8 mouse cellular contexts compared by ENCODE assay signal in the genomic region with DNA sequence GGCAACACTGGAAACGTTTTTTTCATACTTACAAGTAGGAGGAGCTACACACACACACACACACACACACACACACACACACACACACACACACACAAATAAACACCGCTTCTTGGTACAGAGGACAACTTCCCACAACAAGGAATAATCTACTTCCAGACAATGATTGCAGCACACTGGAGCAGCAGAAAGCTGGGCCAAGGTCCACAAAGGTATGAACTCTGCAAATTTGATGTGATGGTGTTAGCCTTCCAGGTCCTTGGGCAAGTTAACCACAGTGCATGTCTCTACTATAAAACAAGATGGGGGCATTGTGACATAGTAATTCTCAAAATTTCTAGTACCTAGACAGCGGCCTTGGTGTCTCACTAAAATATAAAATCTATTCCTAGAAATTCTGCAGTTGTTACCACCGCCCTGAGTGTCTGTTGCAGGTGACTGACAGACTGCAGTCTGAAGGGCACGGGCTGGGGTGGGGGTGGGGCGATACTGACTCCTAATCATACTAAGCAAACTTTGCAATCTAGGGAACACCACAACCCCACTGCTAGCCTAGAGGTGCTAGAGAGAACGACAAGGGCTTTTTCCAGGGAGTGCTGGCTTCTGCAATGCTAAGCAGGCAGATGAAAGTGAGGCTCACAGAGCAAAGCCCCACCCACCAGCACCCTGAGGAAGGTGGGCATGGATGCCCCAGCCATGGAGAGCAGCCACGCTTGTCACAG.
A peak's percentile ranks its signal among the peaks of the same experiment; 100 is the strongest.
DNase-seq lines count a peak whose midpoint lies in the region; ATAC-seq lines count a peak whose summit lies in the region.
"Had no signal": no experiment of that assay in that cellular context is flagged by ENCODE, and none has a peak within 500 bp of the region (broad histone marks: within the 10 kb centered on the region; RNA-seq: fewer than 3 reads in every experiment).

No protein-coding gene starts in this region.

- H3K9me3 ChIP-seq in hindbrain, embryonic 10.5 days: 0 out of 2 replicates have a peak, but pooled peaks cover 3% of the 10 kb centered on the region
- H3K9me3 ChIP-seq in hindbrain, embryonic 14.5 days (ENCODE audit: control insufficient read depth, low read length): no peaks in the 10 kb centered on the region
- no peaks in the 10 kb centered on the region for H3K9me3 ChIP-seq in neural tube, embryonic 12.5 days
- H3K9me3 ChIP-seq in liver, embryonic 15.5 days (replicated peaks): no peaks in the 10 kb centered on the region

- H3K27me3 ChIP-seq in hindbrain, embryonic 10.5 days (ENCODE audit: insufficient read depth, poor library complexity, severe bottlenecking): no peaks in the 10 kb centered on the region
- H3K27me3 ChIP-seq in hindbrain, embryonic 14.5 days (ENCODE audit: control insufficient read depth, insufficient read depth, low read length): no peaks in the 10 kb centered on the region
- H3K27me3 ChIP-seq in neural tube, embryonic 12.5 days (replicated peaks): no peaks in the 10 kb centered on the region
- no peaks in the 10 kb centered on the region for H3K27me3 ChIP-seq in liver, embryonic 15.5 days

- H3K27ac ChIP-seq in hindbrain, embryonic 10.5 days: peak overlapping the region; percentile 23; the same call in 1 of the 2 replicates
- H3K27ac ChIP-seq in hindbrain, embryonic 14.5 days: no peak overlapping the region
- H3K27ac ChIP-seq in neural tube, embryonic 12.5 days: no peak overlapping the region
- H3K27ac ChIP-seq in liver, embryonic 15.5 days (replicated peaks): no peak overlapping the region

- peaks cover 52% of the 10 kb centered on the region for H3K4me1 ChIP-seq in hindbrain, embryonic 10.5 days (replicated peaks)
- peaks cover 19% of the 10 kb centered on the region for H3K4me1 ChIP-seq in hindbrain, embryonic 14.5 days (replicated peaks; ENCODE audit: control insufficient read depth, insufficient read depth, low read length)
- peaks cover 20% of the 10 kb centered on the region for H3K4me1 ChIP-seq in neural tube, embryonic 12.5 days
- H3K4me1 ChIP-seq in liver, embryonic 15.5 days (replicated peaks): peaks cover 13% of the 10 kb centered on the region

- no peak for ATAC-seq in hindbrain, embryonic 14.5 days (ENCODE audit: low FRiP score)
- ATAC-seq in neural tube, embryonic 12.5 days (ENCODE audit: low FRiP score, low read depth): 0 out of 2 replicates have a peak, but pooled peaks have one; percentile 27
- ATAC-seq in liver, embryonic 15.5 days (ENCODE audit: insufficient read depth): peak; percentile 64
- no peak for ATAC-seq in erythroblast, adult 5-6 weeks (replicated peaks; ENCODE audit: low FRiP score, poor library complexity, severe bottlenecking)

- intact Hi-C loops in gastrocnemius, postnatal 36 days (cut with DNase I): no loop called here

- no peak for DNase-seq in hindbrain, embryonic 10.5 days (ENCODE audit: low spot score)
- no peak for DNase-seq in hindbrain, embryonic 14.5 days (ENCODE audit: low spot score)
- no peak for DNase-seq in neural tube, embryonic 10.5 days (ENCODE audit: extremely low spot score, low spot score)
- DNase-seq in gastrocnemius, postnatal 36 days: no peak
- DNase-seq: heart, postnatal 36 days had no signal

- no peak overlapping the region for H3K9ac ChIP-seq in hindbrain, embryonic 14.5 days
- H3K9ac ChIP-seq in neural tube, embryonic 12.5 days: no peak overlapping the region
- no peak overlapping the region for H3K9ac ChIP-seq in liver, embryonic 15.5 days

- H3K36me3 ChIP-seq in hindbrain, embryonic 10.5 days: 0 out of 2 replicates have a peak, but pooled peaks cover 7% of the 10 kb centered on the region
- H3K36me3 ChIP-seq in hindbrain, embryonic 14.5 days (replicated peaks; ENCODE audit: control insufficient read depth, insufficient read depth): no peaks in the 10 kb centered on the region
- no peaks in the 10 kb centered on the region for H3K36me3 ChIP-seq in neural tube, embryonic 12.5 days
- no peaks in the 10 kb centered on the region for H3K36me3 ChIP-seq in liver, embryonic 15.5 days (replicated peaks)

- 63% methylated on average over 8 of the region's 8 CpGs for WGBS in hindbrain, embryonic 10.5 days
- WGBS in hindbrain, embryonic 14.5 days: 52% methylated on average over 8 of the region's 8 CpGs
- WGBS in neural tube, embryonic 12.5 days: 59% methylated on average over 8 of the region's 8 CpGs
- WGBS in liver, embryonic 15.5 days (ENCODE audit: insufficient replicate concordance): 43% methylated on average over 8 of the region's 8 CpGs

- no peak overlapping the region for H3K4me2 ChIP-seq in hindbrain, embryonic 14.5 days (replicated peaks)
- H3K4me2 ChIP-seq in neural tube, embryonic 12.5 days (replicated peaks): no peak overlapping the region
- no peak overlapping the region for H3K4me2 ChIP-seq in liver, embryonic 15.5 days

- H3K4me3 ChIP-seq in hindbrain, embryonic 10.5 days: no peak overlapping the region
- H3K4me3 ChIP-seq in hindbrain, embryonic 14.5 days (replicated peaks; ENCODE audit: low read length): no peak overlapping the region
- no peak overlapping the region for H3K4me3 ChIP-seq in neural tube, embryonic 12.5 days
- H3K4me3 ChIP-seq in liver, embryonic 15.5 days (replicated peaks): no peak overlapping the region

Comparison
In these comparisons a context has a peak if more than half of its experiments do, and no peak if none do; other contexts are left out.
1. ATAC-seq: peak in neural tube, embryonic 12.5 days (single experiment) and liver, embryonic 15.5 days (single experiment); none in hindbrain, embryonic 14.5 days (single experiment) and erythroblast, adult 5-6 weeks (single experiment).